Mouse (Mus musculus) left cerebral cortex, adult 9 months (tissue): ENCODE measurements around the gene Lef1.

Experiments
- DNase-seq, 2 experiments: peaks; one replicate each; pipeline ENCODE4 v3.0.0; 2022; ENCODE audit warnings: low spot score in 2 of 2

Gene Lef1

DNA sequence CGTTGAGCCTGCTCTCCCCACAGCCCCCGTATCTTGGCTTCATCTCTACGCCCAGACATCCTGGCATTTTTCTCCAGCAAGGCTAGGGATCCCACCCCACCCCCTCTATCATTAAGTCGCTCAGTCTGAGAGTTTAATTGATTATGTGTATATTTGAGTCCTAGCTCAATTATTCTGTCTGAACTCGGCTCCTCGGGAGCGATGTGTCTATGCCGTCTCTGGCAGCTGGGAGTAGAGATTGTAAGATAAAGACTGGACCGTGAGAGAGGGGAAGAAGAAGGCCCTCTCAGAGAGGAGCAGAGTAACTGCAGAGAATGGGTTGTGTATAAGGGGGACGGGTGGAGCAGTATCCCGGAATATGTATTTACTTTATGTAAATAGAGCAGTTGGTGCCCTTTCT, 80.0 kb downstream of the Lef1 start:
- no peak for DNase-seq

GRCm38 (mm10) chr3:131190671-131191367, 80.5 kb downstream of the Lef1 start:
- DNase-seq = no peak

DNA sequence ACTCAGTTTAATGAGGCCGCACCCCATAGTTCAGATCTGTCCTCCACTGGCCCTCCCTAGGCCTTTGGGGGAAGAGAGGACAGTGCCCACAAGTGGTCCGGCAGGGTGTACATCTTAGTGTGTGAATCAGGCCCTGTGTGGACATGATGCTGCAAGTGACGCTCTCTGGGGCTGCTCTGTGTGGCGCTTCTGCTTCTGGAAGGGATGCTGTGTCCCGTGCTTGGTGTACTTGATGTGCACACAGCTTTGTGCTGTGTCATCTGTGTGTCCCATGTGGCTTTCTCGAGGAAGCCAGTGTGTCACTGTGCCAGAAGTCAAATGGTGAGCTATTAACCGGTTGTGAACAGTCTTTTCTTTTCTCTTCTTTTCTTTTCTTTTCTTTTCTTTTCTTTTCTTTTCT, 81.2 kb downstream of the Lef1 start:
- DNase-seq = no peak

DNA sequence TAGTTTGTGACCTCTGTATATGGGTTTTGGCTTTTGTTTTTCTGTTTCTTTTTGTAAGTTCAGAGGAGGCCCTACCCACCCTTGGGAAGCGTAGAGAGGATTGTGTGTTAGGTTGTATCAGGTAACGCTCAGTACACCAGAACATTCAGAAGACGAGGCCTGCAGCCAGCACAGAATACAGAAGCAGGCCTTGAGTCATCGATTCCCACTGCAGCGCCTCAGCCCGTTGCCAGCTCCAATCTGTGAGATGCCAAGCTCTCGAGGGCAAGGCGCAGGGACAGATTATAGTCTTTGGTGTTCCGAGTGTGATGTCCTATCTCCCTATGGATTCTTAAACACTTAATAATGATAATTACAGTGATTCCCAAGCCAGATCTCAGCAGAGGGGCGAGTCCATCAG, 85.8 kb downstream of the Lef1 start:
- no peak for DNase-seq

GRCm38 (mm10) chr3:131196507-131197019, 86.3 kb downstream of the Lef1 start:
- no peak for DNase-seq

- DNase-seq = no peak
Observed at GRCm38 (mm10) chr3:131198991-131199390, 88.7 kb downstream of the Lef1 start.

GRCm38 (mm10) chr3:131199590-131200288, 89.5 kb downstream of the Lef1 start:
- no peak for DNase-seq

- DNase-seq = no peak
Observed at GRCm38 (mm10) chr3:131202311-131202710, 92.0 kb downstream of the Lef1 start.

GRCm38 (mm10) chr3:131207846-131208245, 97.6 kb downstream of the Lef1 start:
- no peak for DNase-seq

- DNase-seq = no peak
Observed at GRCm38 (mm10) chr3:131208265-131208891, 98.1 kb downstream of the Lef1 start.

GRCm38 (mm10) chr3:131212200-131212599, 101.9 kb downstream of the Lef1 start:
- DNase-seq = no peak

DNA sequence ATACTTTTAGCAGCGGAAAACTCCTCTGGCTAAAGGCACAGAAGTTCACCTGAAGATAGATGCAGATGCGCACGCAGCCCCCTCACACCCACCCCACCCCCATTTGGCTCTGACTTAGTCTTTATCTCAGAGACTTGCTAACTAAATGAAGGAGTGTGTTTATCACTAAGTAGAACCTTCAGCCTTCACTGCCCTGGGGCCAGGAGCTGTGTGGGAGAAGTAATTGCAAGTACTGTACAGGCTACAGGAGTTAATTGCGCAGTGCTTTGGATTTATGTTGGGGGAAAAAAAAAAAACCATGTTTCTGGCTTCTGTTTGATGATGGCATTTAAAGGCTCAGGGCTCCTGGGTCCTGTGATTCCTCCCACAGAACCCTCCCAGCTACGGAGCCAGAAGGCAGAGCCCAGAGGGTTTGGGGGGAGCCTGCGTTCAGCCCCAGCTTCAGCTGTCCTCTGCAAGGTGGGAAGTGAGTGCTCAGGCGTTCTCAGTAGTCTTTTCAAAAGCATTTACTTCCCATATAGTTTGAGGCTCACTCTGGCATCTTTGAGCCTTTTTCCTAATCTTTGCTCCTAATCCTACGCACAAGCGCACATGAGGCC, 103.9 kb downstream of the Lef1 start:
- DNase-seq = no peak

DNA sequence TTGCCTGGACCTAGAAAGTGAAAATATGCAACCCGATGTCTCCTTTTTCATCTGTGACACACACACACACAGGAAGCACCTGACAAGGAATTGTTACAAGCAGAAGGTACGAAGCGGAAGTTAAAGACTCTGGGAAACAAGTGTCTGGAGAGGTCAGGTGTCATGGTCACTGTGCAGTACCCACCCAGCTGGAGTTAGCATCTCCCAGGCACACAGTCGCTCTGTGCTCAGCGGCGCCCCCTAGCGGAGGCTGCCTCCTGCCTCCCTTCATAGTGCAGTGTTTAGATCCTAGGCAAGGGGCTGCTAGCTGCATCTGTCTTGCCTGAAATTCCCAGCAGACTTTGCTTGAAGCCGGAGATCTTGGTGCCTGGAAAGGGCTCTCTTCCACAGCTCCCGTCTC, 104.6 kb downstream of the Lef1 start:
- no peak for DNase-seq

- DNase-seq = no peak
Observed at GRCm38 (mm10) chr3:131218636-131219390, 108.5 kb downstream of the Lef1 start.

GRCm38 (mm10) chr3:131228083-131228482, 117.8 kb downstream of the Lef1 start:
- no peak for DNase-seq

DNA sequence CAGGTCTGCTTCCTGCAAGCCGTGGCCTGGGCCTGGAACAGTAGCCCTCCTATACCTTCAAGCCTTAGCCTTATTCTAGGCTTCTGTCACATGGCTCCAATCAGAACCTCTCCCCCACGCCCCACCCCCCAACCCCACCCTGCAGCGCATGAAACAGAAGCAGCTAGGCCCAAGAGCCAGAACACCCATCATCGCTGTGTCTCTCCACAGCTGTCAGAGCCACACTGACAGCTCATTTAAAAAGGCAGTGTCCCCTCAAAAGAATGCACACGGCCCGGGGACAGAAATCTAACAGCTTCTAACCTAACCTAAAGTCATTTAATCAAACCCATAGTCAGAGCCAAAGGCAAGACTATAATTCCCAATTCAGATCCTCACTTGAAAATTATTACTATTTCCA, 126.8 kb downstream of the Lef1 start:
- no peak for DNase-seq

GRCm38 (mm10) chr3:131237785-131238633, 127.7 kb downstream of the Lef1 start:
- peak in 1 of 2 experiments; percentile 75 for DNase-seq

DNA sequence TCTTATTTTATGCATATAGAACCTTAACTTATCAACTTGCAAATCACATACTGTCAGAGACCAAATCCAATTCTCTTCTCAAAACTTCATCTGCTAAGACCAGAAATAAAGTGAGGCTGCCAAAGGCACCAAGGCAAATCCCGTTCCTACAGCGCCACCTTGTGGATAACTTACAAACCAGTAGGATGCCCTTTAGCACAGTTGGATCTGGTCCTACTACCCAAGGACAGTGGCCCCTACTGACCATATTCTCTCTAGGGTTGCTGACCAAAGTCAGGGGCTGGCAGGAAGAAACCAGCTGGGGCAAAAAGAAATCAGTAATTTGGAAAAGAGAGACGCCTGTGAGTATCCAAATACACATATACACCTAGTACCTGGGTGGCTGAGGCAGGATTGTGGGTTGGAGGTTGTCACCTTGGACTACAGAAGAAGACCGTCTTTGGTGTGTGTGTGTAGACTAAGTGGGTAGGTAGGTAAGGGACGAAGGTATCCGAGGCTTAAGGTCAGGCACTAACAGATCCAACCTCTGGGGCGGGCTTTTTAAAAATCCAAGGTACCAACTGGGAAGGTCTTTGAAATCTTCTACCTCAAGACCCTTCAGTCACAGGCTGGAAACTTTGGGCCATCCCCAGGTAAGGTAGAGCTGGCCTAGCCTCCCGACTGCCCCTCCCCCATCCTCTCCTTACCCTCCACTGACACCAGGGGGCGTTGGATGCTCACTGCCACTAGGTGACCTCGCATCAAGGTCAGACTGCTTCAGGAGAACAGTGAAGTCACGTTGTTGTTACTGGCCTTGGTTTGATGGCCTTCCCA, 135.7 kb downstream of the Lef1 start:
- DNase-seq = peak in 1 of 2 experiments; percentile 68

DNA sequence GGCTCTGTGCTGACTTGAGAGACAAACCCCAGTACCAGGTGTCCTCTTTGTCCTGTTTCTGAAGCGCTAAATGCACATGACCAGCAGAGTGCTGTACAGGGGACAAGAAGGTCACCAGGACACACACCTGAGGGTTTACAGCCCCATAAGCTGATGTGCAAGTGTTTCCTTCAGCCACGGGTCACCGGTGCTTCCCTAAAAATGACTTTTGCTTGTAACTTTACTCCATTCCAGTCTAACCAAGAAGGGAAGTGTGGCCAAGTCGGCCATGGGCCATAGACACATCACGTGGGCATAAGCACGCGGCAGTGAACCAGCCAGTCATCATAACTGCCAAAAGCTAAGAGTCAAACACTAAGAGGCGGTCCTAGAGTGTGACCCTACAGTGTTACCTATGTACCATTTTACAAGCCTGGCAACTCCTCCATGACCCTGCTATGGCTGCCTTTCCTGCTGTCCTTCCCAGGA, 136.3 kb downstream of the Lef1 start:
- no peak for DNase-seq

DNA sequence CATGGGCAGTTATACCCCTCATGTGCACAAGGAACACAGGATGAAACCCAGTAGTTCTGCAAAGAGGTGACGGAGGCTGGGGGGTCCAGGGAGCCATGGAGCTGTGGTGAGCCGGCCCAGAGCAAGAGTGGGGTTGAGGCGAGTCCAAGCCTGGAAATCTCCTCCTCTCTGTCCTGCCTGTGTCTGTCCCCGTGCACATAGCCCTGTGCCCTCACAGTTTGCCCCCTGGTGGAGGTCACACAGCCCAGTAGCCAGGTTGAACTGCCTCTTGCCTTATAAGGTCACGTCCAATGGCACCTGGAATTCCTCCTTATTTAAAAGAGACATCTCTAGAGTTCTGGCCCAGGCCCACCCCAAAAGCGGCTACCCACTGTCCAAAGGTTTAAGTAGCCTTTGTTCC, 137.2 kb downstream of the Lef1 start:
- no peak for DNase-seq
